In the genomic region with DNA sequence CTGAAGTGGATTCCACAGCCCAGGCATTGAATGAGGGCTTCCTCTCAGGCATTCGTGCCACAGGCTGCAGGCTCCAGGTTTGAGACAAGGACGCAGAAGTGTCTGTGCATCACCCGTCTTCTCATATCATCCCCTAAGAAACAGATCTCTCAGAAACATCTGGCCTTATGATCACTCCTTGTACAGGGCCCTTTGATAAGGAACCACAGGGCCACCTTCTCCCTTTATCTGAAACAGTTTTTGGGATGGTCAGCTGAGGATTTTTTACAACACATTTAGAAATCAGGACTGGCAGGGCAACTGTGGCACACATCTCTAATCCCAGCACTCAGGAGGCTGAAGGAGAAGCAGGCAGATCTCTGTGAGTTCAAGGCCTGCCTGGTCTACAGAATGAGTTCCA, we compare ENCODE assay signal across 18 mouse cellular contexts. TPM values are rescaled to one million over a fixed set of nuclear protein-coding genes. Genes with fewer than 3 reads are reported as not detected.
DNase-seq lines count a peak whose midpoint lies in the region; ATAC-seq and TF ChIP-seq lines count a peak whose summit lies in the region.
"Had no signal": no experiment of that assay in that cellular context is flagged by ENCODE, and none has a peak within 500 bp of the region (broad histone marks: within the 10 kb centered on the region; RNA-seq: fewer than 3 reads in every experiment).

No protein-coding gene starts in this region.

- TF ChIP-seq EP300 in liver, embryonic 14.5 days (IDR thresholded peaks at IDR 0.05; ENCODE audit: low read depth): peak; percentile 57

- no peaks in the 10 kb centered on the region for H3K36me3 ChIP-seq in liver, embryonic 14.5 days (replicated peaks; ENCODE audit: control insufficient read depth, insufficient read depth, low read depth)
- H3K36me3 ChIP-seq in forebrain, embryonic 14.5 days (ENCODE audit: control insufficient read depth, insufficient read depth, low read length): no peaks in the 10 kb centered on the region
- H3K36me3 ChIP-seq: embryonic facial prominence, embryonic 12.5 days; heart, embryonic 13.5 days; hindbrain, embryonic 12.5 days had no signal

- no peak overlapping the region for H3K27ac ChIP-seq in liver, embryonic 14.5 days
- no peak overlapping the region for H3K27ac ChIP-seq in forebrain, embryonic 14.5 days (ENCODE audit: low read depth, low read length)
- H3K27ac ChIP-seq: embryonic facial prominence, embryonic 12.5 days; heart, embryonic 13.5 days; hindbrain, embryonic 12.5 days had no signal

- H3K4me3 ChIP-seq in liver, embryonic 14.5 days (ENCODE audit: insufficient read depth in 1 of 2, low read depth in 2 of 2, low read length in 2 of 2): no peak overlapping the region
- H3K4me3 ChIP-seq in forebrain, embryonic 14.5 days (ENCODE audit: low read depth, low read length): no peak overlapping the region
- H3K4me3 ChIP-seq: embryonic facial prominence, embryonic 12.5 days; heart, embryonic 13.5 days; hindbrain, embryonic 12.5 days had no signal

- TF ChIP-seq CTCF in liver, embryonic 14.5 days (IDR thresholded peaks at IDR 0.05; ENCODE audit: low read depth): no peak

- H3K9ac ChIP-seq in liver, embryonic 14.5 days (replicated peaks): no peak overlapping the region
- no peak overlapping the region for H3K9ac ChIP-seq in forebrain, embryonic 14.5 days (ENCODE audit: low read length)
- H3K9ac ChIP-seq: embryonic facial prominence, embryonic 12.5 days; heart, embryonic 13.5 days; hindbrain, embryonic 12.5 days had no signal

- peaks cover 3 to 7% of the 10 kb centered on the region in 2 experiments for H3K4me1 ChIP-seq in liver, embryonic 14.5 days (replicated peaks; ENCODE audit: control insufficient read depth in 2 of 2, insufficient read depth in 2 of 2, low read length in 1 of 2)
- H3K4me1 ChIP-seq in forebrain, embryonic 14.5 days (ENCODE audit: control insufficient read depth, insufficient read depth, low read length): no peaks in the 10 kb centered on the region
- H3K4me1 ChIP-seq: embryonic facial prominence, embryonic 12.5 days had no signal

- WGBS in liver, embryonic 14.5 days (ENCODE audit: insufficient replicate concordance): 16% methylated on average over 3 of the region's 3 CpGs
- WGBS in forebrain, embryonic 14.5 days: 86% methylated on average over 3 of the region's 3 CpGs

- no peaks in the 10 kb centered on the region for H3K9me3 ChIP-seq in liver, embryonic 14.5 days (ENCODE audit: control insufficient read depth, low read length)
- no peaks in the 10 kb centered on the region for H3K9me3 ChIP-seq in forebrain, embryonic 14.5 days (replicated peaks; ENCODE audit: control insufficient read depth, low read length)
- H3K9me3 ChIP-seq: embryonic facial prominence, embryonic 12.5 days; heart, embryonic 13.5 days; hindbrain, embryonic 12.5 days had no signal

- H3K4me2 ChIP-seq in liver, embryonic 14.5 days (ENCODE audit: low read depth): no peak overlapping the region
- H3K4me2 ChIP-seq in forebrain, embryonic 14.5 days (ENCODE audit: low read length): no peak overlapping the region
- H3K4me2 ChIP-seq: embryonic facial prominence, embryonic 12.5 days; heart, embryonic 13.5 days; hindbrain, embryonic 12.5 days had no signal

- peak; percentile 61 for DNase-seq in heart, adult 11 months
- DNase-seq in heart, adult 8-10 months (ENCODE audit: low spot score): no peak
- peak; percentile 1 for DNase-seq in thymus, postnatal 14 days
- no peak for DNase-seq in thymus, postnatal 0 days (ENCODE audit: low spot score)
- no peak for DNase-seq in liver, embryonic 14.5 days (ENCODE audit: low read depth in 3 of 3, low spot score in 3 of 3)
- DNase-seq in forebrain, embryonic 14.5 days (ENCODE audit: low spot score): no peak
- no peak for DNase-seq in lung, postnatal 14 days
- DNase-seq: adrenal gland, postnatal 10 days; B cell, adult 2 months; cerebellum, adult 11 months; cerebellum, adult 8-10 months; gastrocnemius, postnatal 14 days; heart, postnatal 36 days had no signal

- ATAC-seq in liver, embryonic 14.5 days (ENCODE audit: insufficient read depth): peak; percentile 62
- ATAC-seq in megakaryocyte-erythroid progenitor cell, adult 5-6 weeks (replicated peaks; ENCODE audit: low FRiP score, low TSS enrichment, poor library complexity, severe bottlenecking): peak; percentile 78
- ATAC-seq in forebrain, embryonic 14.5 days: no peak
- ATAC-seq: hindbrain, embryonic 16.5 days had no signal

- H3K27me3 ChIP-seq in liver, embryonic 14.5 days (ENCODE audit: control insufficient read depth, insufficient read depth, low read length): no peaks in the 10 kb centered on the region
- no peaks in the 10 kb centered on the region for H3K27me3 ChIP-seq in forebrain, embryonic 14.5 days (replicated peaks; ENCODE audit: control insufficient read depth, insufficient read depth, low read length)
- H3K27me3 ChIP-seq: embryonic facial prominence, embryonic 12.5 days; heart, embryonic 13.5 days; hindbrain, embryonic 12.5 days had no signal

RNA-seq across cellular contexts. Expression of a gene that starts 18.7 kb away (rescaled TPM):
- total RNA-seq in heart, adult 8-10 months (2022): 10 to 100 TPM; 48.4 to 60.5 (median 52.1) TPM
- polyA plus RNA-seq in thymus, postnatal 0 days (2015; fragmentation: Nextera tagmentation; extraction: Ambion mirVana): 15.6 and 17.0 TPM in 2 replicates
- 2.6 and 4.0 TPM in 2 replicates for polyA plus RNA-seq in liver, embryonic 14.5 days (2012; rRNA removed)
- 7.8 TPM in 2 replicates for polyA plus RNA-seq in liver, embryonic 14.5 days (2014; fragmentation: Nextera tagmentation; extraction: Ambion mirVana)
- 1.4 and 5.1 TPM in 2 replicates for total RNA-seq in megakaryocyte-erythroid progenitor cell, adult 5-6 weeks (2014; fragmentation: Nextera tagmentation)
- 13.2 and 26.4 TPM in 2 replicates for total RNA-seq in megakaryocyte-erythroid progenitor cell, adult 5-6 weeks (2017)
- polyA plus RNA-seq in forebrain, embryonic 14.5 days (2014; fragmentation: Nextera tagmentation; extraction: Ambion mirVana): 114 and 125 TPM in 2 replicates

Comparison
In these comparisons a context has a peak if more than half of its experiments do, and no peak if none do; other contexts are left out.
1. DNase-seq: peak in heart, adult 11 months (single experiment) and thymus, postnatal 14 days (single experiment); none in heart, adult 8-10 months (single experiment), thymus, postnatal 0 days (single experiment), liver, embryonic 14.5 days (0 of 3), forebrain, embryonic 14.5 days (single experiment) and lung, postnatal 14 days (single experiment).